Mouse (Mus musculus): Measurements from ENCODE around the gene Cdpf1.
"Not testable (repeated sequence)": the region's sequence is repeated elsewhere in the genome, so short reads cannot be mapped to it uniquely, and the experiment has no call there.

GRCm38 (mm10) chr15:85778891-85779290, 32.6 kb downstream of the Cdpf1 start:
- TF ChIP-seq POLR2A (IDR thresholded peaks at IDR 0.05; ENCODE audit: borderline replicate concordance, extremely low read depth, low read depth, low read length); CTCF (IDR thresholded peaks at IDR 0.05; ENCODE audit: insufficient read depth, low read length): not testable (repeated sequence)

All from lung, adult 2 months (tissue).